Mouse (Mus musculus): Measurements from ENCODE around the gene Rdh1. TPM values are rescaled to one million over a fixed set of nuclear protein-coding genes. Genes with fewer than 3 reads are reported as not detected.

Gene Rdh1
- polyA plus RNA-seq (2015; fragmentation: Nextera tagmentation; extraction: Ambion mirVana), result 0.64 and 0.71 TPM in 2 replicates

GRCm38 (mm10) chr10:127759181-127760110 lies at the start of gene Rdh1, which contains the start of gene Rdh16f1:
Gene Rdh1 (plus strand): TSS chr10:127759721.
Gene Rdh16f1 (plus strand): TSS chr10:127759787.
- ATAC-seq (ENCODE audit: insufficient number of reproducible peaks, low FRiP score, low TSS enrichment, low read depth), result no peak
- no peak within 1 kb of the TSS for H3K27ac ChIP-seq
- no peaks in the 10 kb centered on the region for H3K36me3 ChIP-seq
- H3K27me3 ChIP-seq, result no peaks in the 10 kb centered on the region
- H3K4me3 ChIP-seq, result no peak within 1 kb of the TSS
- WGBS, result 61% methylated on average over 9 of the region's 9 CpGs
- H3K4me2 ChIP-seq, result no peak within 1 kb of the TSS
- no peak within 1 kb of the TSS for H3K9ac ChIP-seq
- peaks cover 5% of the 10 kb centered on the region; the same call in 1 of the 2 replicates for H3K4me1 ChIP-seq
- H3K9me3 ChIP-seq, result no peaks in the 10 kb centered on the region

GRCm38 (mm10) chr10:127710331-127710730 lies 49.2 kb upstream of the Rdh1 start:
- Histone ChIP-seq H3K4me3 (no peak overlapping the region), H3K4me1 (0 out of 2 replicates have a peak, but pooled peaks cover 3% of the 10 kb centered on the region), H3K27me3 (no peaks in the 10 kb centered on the region), H3K27ac (no peak overlapping the region), H3K4me2 (no peak overlapping the region), H3K9ac (no peak overlapping the region), H3K36me3 (no peaks in the 10 kb centered on the region; the same call in 1 of the 2 replicates), H3K9me3 (no peaks in the 10 kb centered on the region)
- ATAC-seq (ENCODE audit: insufficient number of reproducible peaks, low FRiP score, low TSS enrichment, low read depth), result no peak
- WGBS, result 70% methylated on average over 13 of the region's 13 CpGs

GRCm38 (mm10) chr10:127712736-127713135 lies 46.8 kb upstream of the Rdh1 start:
- Histone ChIP-seq H3K9ac (no peak overlapping the region), H3K4me3 (no peak overlapping the region), H3K27ac (no peak overlapping the region), H3K27me3 (no peaks in the 10 kb centered on the region), H3K36me3 (no peaks in the 10 kb centered on the region; the same call in 1 of the 2 replicates), H3K9me3 (no peaks in the 10 kb centered on the region), H3K4me1 (0 out of 2 replicates have a peak, but pooled peaks cover 4% of the 10 kb centered on the region), H3K4me2 (no peak overlapping the region)
- ATAC-seq (ENCODE audit: insufficient number of reproducible peaks, low FRiP score, low TSS enrichment, low read depth), result no peak
- WGBS, result 49% methylated on average over 6 of the region's 6 CpGs

GRCm38 (mm10) chr10:127721671-127722418 lies 37.7 kb upstream of the Rdh1 start:
- Histone ChIP-seq H3K36me3 (no peaks in the 10 kb centered on the region), H3K9me3 (no peaks in the 10 kb centered on the region), H3K27ac (no peak overlapping the region), H3K4me1 (peaks cover 18% of the 10 kb centered on the region), H3K4me2 (peak overlapping the region; percentile 28; the same call in 1 of the 2 replicates), H3K27me3 (peaks cover 24% of the 10 kb centered on the region; the same call in 1 of the 2 replicates), H3K4me3 (no peak overlapping the region), H3K9ac (0 out of 2 replicates have a peak overlapping the region, but pooled peaks have one; percentile 5)
- WGBS, result 15% methylated on average over 20 of the region's 20 CpGs
- no peak for ATAC-seq (ENCODE audit: insufficient number of reproducible peaks, low FRiP score, low TSS enrichment, low read depth)

GRCm38 (mm10) chr10:127724178-127724577 lies 35.3 kb upstream of the Rdh1 start, which contains the start of gene Tac2:
Gene Tac2 (plus strand): TSS chr10:127724478.
- Histone ChIP-seq H3K9me3 (no peaks in the 10 kb centered on the region), H3K9ac (no peak within 1 kb of the TSS), H3K27me3 (peaks cover 24% of the 10 kb centered on the region; the same call in 1 of the 2 replicates), H3K4me1 (peaks cover 13% of the 10 kb centered on the region), H3K27ac (no peak within 1 kb of the TSS), H3K4me2 (no peak within 1 kb of the TSS), H3K4me3 (no peak within 1 kb of the TSS), H3K36me3 (no peaks in the 10 kb centered on the region)
- no peak for ATAC-seq (ENCODE audit: insufficient number of reproducible peaks, low FRiP score, low TSS enrichment, low read depth)
- WGBS, result 79% methylated on average over 3 of the region's 3 CpGs

DNA sequence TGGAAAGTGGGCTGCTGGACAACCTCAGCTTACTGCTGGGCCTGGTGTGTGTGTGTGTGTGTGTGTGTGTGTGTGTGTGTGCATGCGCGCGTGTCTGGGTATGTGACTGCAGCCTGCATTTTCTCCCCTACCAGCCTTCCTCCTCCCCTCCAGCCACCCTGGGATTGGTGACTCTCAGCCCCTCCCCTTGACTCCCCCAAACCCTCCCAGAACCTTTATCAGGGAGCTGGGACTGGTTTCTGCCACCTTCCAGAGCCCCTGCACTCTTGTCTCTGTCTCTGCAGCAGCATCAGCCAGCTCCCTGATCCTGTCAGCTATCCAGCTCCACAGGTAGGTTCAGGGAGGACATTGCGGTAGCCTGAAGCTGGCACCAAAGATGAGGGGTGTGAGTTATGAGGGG lies 34.4 kb upstream of the Rdh1 start:
- 66% methylated on average over 4 of the region's 4 CpGs for WGBS
- H3K9ac ChIP-seq, result no peak overlapping the region
- H3K36me3 ChIP-seq, result no peaks in the 10 kb centered on the region
- ATAC-seq (ENCODE audit: insufficient number of reproducible peaks, low FRiP score, low TSS enrichment, low read depth), result no peak
- peaks cover 13% of the 10 kb centered on the region for H3K4me1 ChIP-seq
- no peaks in the 10 kb centered on the region for H3K9me3 ChIP-seq
- peaks cover 20% of the 10 kb centered on the region; the same call in 1 of the 2 replicates for H3K27me3 ChIP-seq
- no peak overlapping the region for H3K27ac ChIP-seq
- no peak overlapping the region for H3K4me3 ChIP-seq
- no peak overlapping the region for H3K4me2 ChIP-seq

GRCm38 (mm10) chr10:127728437-127728836 lies 31.1 kb upstream of the Rdh1 start:
- 67% methylated on average over 8 of the region's 8 CpGs for WGBS
- Histone ChIP-seq H3K27ac (no peak overlapping the region), H3K36me3 (no peaks in the 10 kb centered on the region), H3K27me3 (peaks cover 3% of the 10 kb centered on the region; the same call in 1 of the 2 replicates), H3K9me3 (no peaks in the 10 kb centered on the region), H3K4me2 (no peak overlapping the region), H3K4me1 (no peaks in the 10 kb centered on the region), H3K9ac (no peak overlapping the region), H3K4me3 (no peak overlapping the region)
- no peak for ATAC-seq (ENCODE audit: insufficient number of reproducible peaks, low FRiP score, low TSS enrichment, low read depth)

DNA sequence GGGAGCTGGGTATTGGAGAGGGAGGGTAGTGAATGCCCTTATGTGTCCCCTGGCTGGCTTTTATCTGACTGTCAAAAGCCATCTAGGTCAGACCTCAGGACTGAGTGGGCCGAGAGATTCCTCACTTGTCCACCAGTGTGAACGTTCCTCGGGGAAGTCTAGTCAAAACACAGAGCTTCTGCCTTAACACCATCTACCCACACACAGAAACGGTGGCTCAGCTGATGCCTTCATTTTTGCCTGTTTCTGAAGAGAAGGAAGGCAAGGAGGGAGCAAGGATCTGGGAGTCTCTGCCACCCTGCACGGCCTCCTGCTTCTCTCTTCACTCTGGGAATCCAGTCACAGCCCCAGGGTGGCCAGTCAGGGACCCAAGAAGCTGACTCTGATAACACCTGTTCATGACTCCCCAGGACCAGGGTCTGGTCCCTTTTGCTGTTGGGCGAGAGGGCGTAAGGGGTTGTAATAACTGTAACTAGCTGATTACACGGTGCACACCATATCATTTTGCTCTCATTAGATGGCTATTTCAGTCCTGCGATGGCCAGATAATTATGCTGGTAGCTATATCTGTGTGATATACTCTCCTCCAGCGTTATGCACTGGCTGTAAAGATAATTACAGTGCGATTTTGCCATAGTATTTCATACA lies 29.1 kb upstream of the Rdh1 start:
- ATAC-seq (ENCODE audit: insufficient number of reproducible peaks, low FRiP score, low TSS enrichment, low read depth), result no peak
- Histone ChIP-seq H3K4me3 (no peak overlapping the region), H3K27ac (no peak overlapping the region), H3K4me2 (no peak overlapping the region), H3K9ac (no peak overlapping the region), H3K9me3 (no peaks in the 10 kb centered on the region), H3K36me3 (no peaks in the 10 kb centered on the region), H3K27me3 (peaks cover 3% of the 10 kb centered on the region; the same call in 1 of the 2 replicates), H3K4me1 (no peaks in the 10 kb centered on the region)
- 60% methylated on average over 11 of the region's 11 CpGs for WGBS

DNA sequence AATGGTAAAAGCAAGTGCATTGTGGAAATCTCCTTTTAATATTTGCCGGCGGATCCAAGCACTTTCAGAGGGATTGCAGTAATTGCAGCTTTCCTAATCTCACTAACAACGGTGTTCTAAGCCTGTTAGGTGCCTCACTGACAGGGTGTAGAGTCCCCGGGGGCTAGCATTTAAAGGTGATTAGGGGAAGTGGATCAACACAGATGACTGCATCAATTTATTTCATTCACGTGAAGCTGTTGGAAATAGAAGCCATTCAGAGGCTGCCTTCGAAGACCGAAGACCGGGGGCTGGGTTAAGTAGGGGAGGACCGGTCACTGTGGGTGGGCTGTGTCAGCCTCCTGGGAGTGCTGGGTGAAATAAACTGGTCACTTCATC lies 28.6 kb upstream of the Rdh1 start:
- H3K27ac ChIP-seq, result no peak overlapping the region
- H3K27me3 ChIP-seq, result peaks cover under 1% of the 10 kb centered on the region; the same call in 1 of the 2 replicates
- no peaks in the 10 kb centered on the region for H3K9me3 ChIP-seq
- no peak overlapping the region for H3K9ac ChIP-seq
- ATAC-seq (ENCODE audit: insufficient number of reproducible peaks, low FRiP score, low TSS enrichment, low read depth), result no peak
- no peaks in the 10 kb centered on the region for H3K36me3 ChIP-seq
- H3K4me2 ChIP-seq, result no peak overlapping the region
- WGBS, result 35% methylated on average over 9 of the region's 9 CpGs
- H3K4me3 ChIP-seq, result no peak overlapping the region
- no peaks in the 10 kb centered on the region for H3K4me1 ChIP-seq

- Histone ChIP-seq H3K9me3 (no peaks in the 10 kb centered on the region), H3K9ac (no peak overlapping the region), H3K4me1 (no peaks in the 10 kb centered on the region), H3K4me3 (no peak overlapping the region), H3K4me2 (no peak overlapping the region), H3K27me3 (no peaks in the 10 kb centered on the region), H3K27ac (no peak overlapping the region), H3K36me3 (no peaks in the 10 kb centered on the region)
- 25% methylated on average over 5 of the region's 5 CpGs for WGBS
- ATAC-seq (ENCODE audit: insufficient number of reproducible peaks, low FRiP score, low TSS enrichment, low read depth), result no peak
Measured at GRCm38 (mm10) chr10:127731397-127731796, 28.1 kb upstream of the Rdh1 start.

- WGBS, result 33% methylated on average over 5 of the region's 5 CpGs
- no peak overlapping the region for H3K4me2 ChIP-seq
- no peak overlapping the region for H3K27ac ChIP-seq
- H3K9me3 ChIP-seq, result no peaks in the 10 kb centered on the region
- peaks cover 10% of the 10 kb centered on the region; the same call in 1 of the 2 replicates for H3K4me1 ChIP-seq
- H3K36me3 ChIP-seq, result no peaks in the 10 kb centered on the region
- no peak overlapping the region for H3K4me3 ChIP-seq
- no peaks in the 10 kb centered on the region for H3K27me3 ChIP-seq
- ATAC-seq (ENCODE audit: insufficient number of reproducible peaks, low FRiP score, low TSS enrichment, low read depth), result no peak
- H3K9ac ChIP-seq, result no peak overlapping the region
Measured at GRCm38 (mm10) chr10:127734434-127734833, 25.1 kb upstream of the Rdh1 start.
